Mouse (Mus musculus): ENCODE measurements around the gene Gca. TPM values are rescaled to one million over a fixed set of nuclear protein-coding genes. Genes with fewer than 3 reads are reported as not detected.

Gca gene
- polyA plus RNA-seq, 1 experiment from 2014 or later, result 0.45 TPM

- Histone ChIP-seq H3K9me3 (replicated peaks) (no peaks in the 10 kb centered on the region), H3K27me3 (ENCODE audit: low read depth, poor library complexity, severe bottlenecking) (peaks cover 10% of the 10 kb centered on the region; the same call in 1 of the 2 replicates), H3K4me1 (peaks cover 13% of the 10 kb centered on the region), H3K36me3 (no peaks in the 10 kb centered on the region), H3K27ac (no peak overlapping the region), H3K4me3 (peak overlapping the region; percentile 63)
- no peak for DNase-seq (ENCODE audit: low spot score)
- 25% methylated on average over 6 of the region's 6 CpGs for WGBS
These were observed 17.3 kb upstream of the Gca start for GRCm38 (mm10) chr2:62646671-62647289.

DNA sequence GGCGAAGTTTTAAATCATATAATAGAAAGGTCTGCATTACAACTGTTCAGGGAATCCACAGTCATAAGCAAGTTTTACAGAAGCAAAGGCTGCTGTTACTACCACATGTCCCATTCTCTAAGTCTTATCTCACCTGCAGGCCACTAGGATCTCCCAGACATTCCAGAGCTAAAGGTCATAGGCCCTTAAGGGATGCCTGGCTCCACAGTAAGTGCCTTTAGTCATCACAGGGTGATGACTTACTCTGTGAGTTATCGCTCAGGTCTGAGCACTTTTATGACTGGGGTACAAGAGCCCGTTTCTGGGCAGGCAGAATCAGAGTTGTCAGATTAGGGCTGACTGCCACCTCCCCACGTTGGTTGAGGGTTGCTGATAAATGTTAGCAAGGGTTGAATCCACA lies 12.2 kb upstream of the Gca start:
- no peak for DNase-seq (ENCODE audit: low spot score)
- Histone ChIP-seq H3K9me3 (replicated peaks) (no peaks in the 10 kb centered on the region), H3K36me3 (no peaks in the 10 kb centered on the region), H3K27me3 (ENCODE audit: low read depth, poor library complexity, severe bottlenecking) (no peaks in the 10 kb centered on the region), H3K4me3 (no peak overlapping the region), H3K27ac (no peak overlapping the region), H3K4me1 (peaks cover 1% of the 10 kb centered on the region; the same call in 1 of the 2 replicates)
- 68% methylated on average over 4 of the region's 4 CpGs for WGBS

GRCm38 (mm10) chr2:62652466-62652865 lies 11.6 kb upstream of the Gca start:
- H3K4me3 ChIP-seq, result no peak overlapping the region
- no peaks in the 10 kb centered on the region for H3K9me3 ChIP-seq (replicated peaks)
- no peak for DNase-seq (ENCODE audit: low spot score)
- H3K27me3 ChIP-seq (ENCODE audit: low read depth, poor library complexity, severe bottlenecking), result no peaks in the 10 kb centered on the region
- H3K4me1 ChIP-seq, result no peaks in the 10 kb centered on the region
- 85% methylated on average over 4 of the region's 4 CpGs for WGBS
- no peaks in the 10 kb centered on the region for H3K36me3 ChIP-seq
- H3K27ac ChIP-seq, result no peak overlapping the region

- no peak for DNase-seq (ENCODE audit: low spot score)
- Histone ChIP-seq H3K4me3 (no peak overlapping the region), H3K4me1 (no peaks in the 10 kb centered on the region), H3K27me3 (ENCODE audit: low read depth, poor library complexity, severe bottlenecking) (no peaks in the 10 kb centered on the region), H3K36me3 (no peaks in the 10 kb centered on the region), H3K9me3 (replicated peaks) (no peaks in the 10 kb centered on the region), H3K27ac (no peak overlapping the region)
- WGBS, result 53% methylated on average over 7 of the region's 7 CpGs
These were observed 9.4 kb upstream of the Gca start for GRCm38 (mm10) chr2:62654519-62655338.

DNA sequence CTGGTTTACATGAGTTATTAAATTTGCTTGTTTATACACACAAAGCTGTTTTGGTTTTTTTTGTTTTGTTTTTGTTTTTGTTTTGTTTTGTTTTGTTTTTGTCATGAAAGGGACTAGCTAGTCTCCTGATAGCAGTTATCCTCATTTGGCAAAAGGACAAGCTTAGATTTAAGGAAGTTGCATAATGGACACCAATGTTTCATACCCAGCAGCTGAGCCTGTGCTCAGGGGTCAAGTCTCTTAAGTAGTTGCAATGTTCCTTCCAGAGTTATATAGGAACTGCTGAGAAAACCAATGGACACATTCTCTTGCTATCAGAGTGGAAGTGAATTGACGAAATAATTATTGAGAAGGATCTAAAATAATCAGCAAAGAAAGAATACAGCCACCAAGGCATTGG lies 8.0 kb upstream of the Gca start:
- H3K4me3 ChIP-seq, result no peak overlapping the region
- H3K4me1 ChIP-seq, result no peaks in the 10 kb centered on the region
- H3K36me3 ChIP-seq, result no peaks in the 10 kb centered on the region
- H3K9me3 ChIP-seq (replicated peaks), result no peaks in the 10 kb centered on the region
- 78% methylated on average over 1 of the region's 1 CpGs for WGBS
- H3K27me3 ChIP-seq (ENCODE audit: low read depth, poor library complexity, severe bottlenecking), result no peaks in the 10 kb centered on the region
- no peak overlapping the region for H3K27ac ChIP-seq
- no peak for DNase-seq (ENCODE audit: low spot score)

DNA sequence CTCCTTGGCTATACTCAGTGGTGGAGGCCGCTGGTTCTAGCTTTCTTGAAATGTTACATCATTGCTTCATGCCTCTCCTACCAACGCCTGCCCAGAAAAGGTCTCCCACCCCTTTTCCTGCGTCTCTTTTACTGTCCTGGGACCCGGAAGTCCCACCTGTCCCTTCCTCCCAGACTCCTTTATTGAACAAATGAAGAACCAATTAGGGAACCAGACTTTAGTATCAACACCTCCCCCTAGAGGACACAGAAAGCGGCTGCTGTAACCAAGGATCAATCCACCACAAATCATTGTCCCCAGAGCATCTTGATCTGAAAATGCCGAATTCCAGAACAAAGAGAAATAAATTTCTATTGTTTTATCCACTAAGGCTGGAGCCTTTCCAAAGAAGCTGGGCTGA lies 3.5 kb upstream of the Gca start:
- Histone ChIP-seq H3K27me3 (ENCODE audit: low read depth, poor library complexity, severe bottlenecking) (peaks cover 20% of the 10 kb centered on the region), H3K27ac (no peak overlapping the region)
- WGBS, result 59% methylated on average over 6 of the region's 6 CpGs

DNA sequence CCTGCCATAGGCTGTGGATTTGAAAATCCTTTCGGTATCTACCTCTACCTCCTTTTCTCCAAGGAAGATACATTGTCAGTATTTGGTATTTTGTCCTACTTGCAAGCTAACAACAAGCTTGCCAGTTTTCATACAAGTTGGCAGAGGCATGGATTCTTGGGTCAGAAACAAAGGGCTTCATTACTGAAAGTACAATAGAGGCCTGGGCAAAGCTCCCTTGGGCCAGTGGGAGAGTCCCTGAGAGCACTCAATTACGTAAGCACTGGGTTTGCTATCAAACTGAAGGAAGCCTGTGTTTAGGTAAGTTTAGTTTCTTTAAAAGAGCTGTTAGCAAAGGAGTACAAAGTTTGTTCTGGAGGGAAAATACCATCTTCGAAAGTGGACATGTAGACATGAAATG lies 1.5 kb upstream of the Gca start:
- H3K27ac ChIP-seq, result no peak overlapping the region
- peaks cover 4% of the 10 kb centered on the region for H3K4me1 ChIP-seq
- no peaks in the 10 kb centered on the region for H3K36me3 ChIP-seq
- peaks cover 21% of the 10 kb centered on the region for H3K27me3 ChIP-seq (ENCODE audit: low read depth, poor library complexity, severe bottlenecking)
- WGBS, result 87% methylated on average over 3 of the region's 3 CpGs
- H3K4me3 ChIP-seq, result no peak overlapping the region
- H3K9me3 ChIP-seq (replicated peaks), result no peaks in the 10 kb centered on the region
- DNase-seq (ENCODE audit: low spot score), result no peak

More for the DNA sequence above, 3.5 kb upstream of the Gca start:
- Histone ChIP-seq H3K4me1 (peaks cover 4% of the 10 kb centered on the region), H3K9me3 (replicated peaks) (no peaks in the 10 kb centered on the region), H3K36me3 (no peaks in the 10 kb centered on the region), H3K4me3 (no peak overlapping the region)
- DNase-seq (ENCODE audit: low spot score), result no peak

DNA sequence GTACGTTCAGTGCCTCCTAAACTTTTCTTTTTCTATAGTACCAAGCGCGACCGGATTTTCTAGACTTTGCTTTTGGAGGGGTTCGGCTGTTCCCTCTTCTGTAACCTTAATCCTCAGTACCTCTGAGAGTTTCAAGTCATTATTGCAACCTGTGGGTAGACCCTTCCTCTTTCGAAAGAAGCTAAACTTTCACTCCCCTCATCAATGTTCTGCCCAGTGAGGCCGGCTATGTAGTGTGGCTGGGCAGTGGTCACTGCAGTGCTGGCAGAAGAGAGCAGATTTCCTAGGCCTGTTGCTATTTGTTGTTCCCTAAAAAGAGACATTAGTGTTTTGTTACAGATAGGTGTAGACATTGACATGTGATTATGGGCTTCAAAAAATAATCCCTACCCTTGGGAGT lies 754 bp downstream of the Gca start:
- Histone ChIP-seq H3K27ac (no peak overlapping the region), H3K27me3 (ENCODE audit: low read depth, poor library complexity, severe bottlenecking) (peaks cover 21% of the 10 kb centered on the region), H3K4me1 (peaks cover 4% of the 10 kb centered on the region), H3K9me3 (replicated peaks) (no peaks in the 10 kb centered on the region), H3K36me3 (no peaks in the 10 kb centered on the region), H3K4me3 (peak overlapping the region; percentile 69; the same call in 1 of the 2 replicates)
- no peak for DNase-seq (ENCODE audit: low spot score)
- WGBS, result 75% methylated on average over 7 of the region's 7 CpGs

- Histone ChIP-seq H3K36me3 (no peaks in the 10 kb centered on the region), H3K4me3 (no peak overlapping the region), H3K27ac (no peak overlapping the region), H3K27me3 (ENCODE audit: low read depth, poor library complexity, severe bottlenecking) (peaks cover 21% of the 10 kb centered on the region), H3K4me1 (peaks cover 4% of the 10 kb centered on the region), H3K9me3 (replicated peaks) (no peaks in the 10 kb centered on the region)
- WGBS, result 56% methylated on average over 1 of the region's 1 CpGs
- DNase-seq (ENCODE audit: low spot score), result no peak
These were observed 1.5 kb downstream of the Gca start for GRCm38 (mm10) chr2:62665536-62665935.

DNA sequence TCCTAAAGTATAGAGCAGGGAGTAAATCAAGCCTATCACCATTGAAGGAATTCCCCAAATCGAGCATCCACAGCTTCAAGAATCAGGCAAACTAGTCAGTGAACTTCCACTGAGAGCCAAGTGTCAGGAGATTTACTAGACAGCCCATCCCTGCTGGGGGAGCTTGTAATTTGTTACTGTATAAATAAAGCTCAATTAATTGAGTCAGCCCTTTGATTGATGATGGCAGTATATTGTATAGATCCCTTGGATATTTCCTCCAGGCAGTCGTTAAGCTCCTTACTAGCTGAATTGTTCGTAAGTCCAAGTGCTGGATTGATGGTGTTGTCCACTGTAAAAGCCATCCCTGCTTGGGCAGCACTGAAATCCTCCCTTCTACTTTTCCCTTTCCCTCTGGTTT lies 5.8 kb downstream of the Gca start:
- 60% methylated on average over 3 of the region's 3 CpGs for WGBS
- no peaks in the 10 kb centered on the region for H3K4me1 ChIP-seq
- no peaks in the 10 kb centered on the region for H3K9me3 ChIP-seq (replicated peaks)
- no peak for DNase-seq (ENCODE audit: low spot score)
- peaks cover 6% of the 10 kb centered on the region for H3K27me3 ChIP-seq (ENCODE audit: low read depth, poor library complexity, severe bottlenecking)
- H3K27ac ChIP-seq, result no peak overlapping the region
- no peaks in the 10 kb centered on the region for H3K36me3 ChIP-seq
- H3K4me3 ChIP-seq, result no peak overlapping the region

DNA sequence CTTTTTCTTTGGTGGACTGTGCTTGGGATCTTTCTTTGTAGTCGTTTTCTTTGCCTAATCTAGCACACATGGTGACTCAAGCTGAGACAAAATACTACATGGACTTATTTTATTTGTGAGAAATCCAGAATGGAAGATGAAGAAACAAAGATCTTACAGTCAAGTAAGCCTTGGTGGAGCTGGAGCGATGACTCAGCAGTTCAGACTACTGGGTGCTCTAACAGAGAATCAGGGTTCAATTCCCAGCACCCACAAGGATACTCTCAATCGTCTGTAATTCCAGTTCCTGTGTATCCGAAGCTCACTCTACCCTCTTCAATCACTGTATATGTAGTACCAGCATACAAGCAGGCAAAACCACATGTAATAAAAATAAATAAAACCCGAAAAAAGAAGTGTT lies 6.2 kb downstream of the Gca start:
- peaks cover 3% of the 10 kb centered on the region; the same call in 1 of the 2 replicates for H3K27me3 ChIP-seq (ENCODE audit: low read depth, poor library complexity, severe bottlenecking)
- whole genome bisulfite sequencing, result 87% methylated on average over 5 of the region's 5 CpGs
- no peaks in the 10 kb centered on the region for H3K4me1 ChIP-seq
- no peaks in the 10 kb centered on the region for H3K36me3 ChIP-seq
- no peaks in the 10 kb centered on the region for H3K9me3 ChIP-seq (replicated peaks)
- H3K27ac ChIP-seq, result no peak overlapping the region
- DNase-seq (ENCODE audit: low spot score), result no peak
- H3K4me3 ChIP-seq, result no peak overlapping the region

GRCm38 (mm10) chr2:62670767-62671166 lies 6.7 kb downstream of the Gca start:
- Histone ChIP-seq H3K4me1 (no peaks in the 10 kb centered on the region), H3K4me3 (no peak overlapping the region), H3K36me3 (no peaks in the 10 kb centered on the region), H3K27ac (no peak overlapping the region), H3K9me3 (replicated peaks) (no peaks in the 10 kb centered on the region), H3K27me3 (ENCODE audit: low read depth, poor library complexity, severe bottlenecking) (no peaks in the 10 kb centered on the region)
- no peak for DNase-seq (ENCODE audit: low spot score)
- 86% methylated on average over 4 of the region's 4 CpGs for WGBS

DNA sequence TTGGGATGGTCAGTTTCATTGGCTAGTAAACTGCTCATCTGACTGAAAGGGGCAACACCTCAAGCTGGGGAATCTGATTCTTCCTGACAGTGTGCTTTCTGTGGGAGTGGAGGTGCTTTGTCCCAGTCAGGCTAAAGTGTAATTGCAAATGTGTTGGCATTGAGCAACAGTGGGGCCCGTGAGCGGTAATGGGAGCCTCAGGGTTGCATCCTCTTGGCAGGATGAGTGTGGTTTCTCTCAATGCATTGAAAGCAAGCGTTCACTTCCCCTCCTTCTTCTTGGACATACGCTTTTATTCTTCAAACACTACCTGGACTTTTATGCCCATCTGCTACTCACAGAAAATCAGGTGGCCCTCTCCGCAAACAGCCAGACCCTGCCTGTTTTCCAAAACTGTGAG lies 8.7 kb downstream of the Gca start:
- whole genome bisulfite sequencing, result 95% methylated on average over 5 of the region's 5 CpGs
- Histone ChIP-seq H3K27me3 (ENCODE audit: low read depth, poor library complexity, severe bottlenecking) (no peaks in the 10 kb centered on the region), H3K9me3 (replicated peaks) (no peaks in the 10 kb centered on the region), H3K4me1 (no peaks in the 10 kb centered on the region), H3K27ac (no peak overlapping the region), H3K4me3 (no peak overlapping the region), H3K36me3 (no peaks in the 10 kb centered on the region)
- DNase-seq (ENCODE audit: low spot score), result no peak

Measured in limb, embryonic 10.5 days (tissue).